In the genomic region with DNA sequence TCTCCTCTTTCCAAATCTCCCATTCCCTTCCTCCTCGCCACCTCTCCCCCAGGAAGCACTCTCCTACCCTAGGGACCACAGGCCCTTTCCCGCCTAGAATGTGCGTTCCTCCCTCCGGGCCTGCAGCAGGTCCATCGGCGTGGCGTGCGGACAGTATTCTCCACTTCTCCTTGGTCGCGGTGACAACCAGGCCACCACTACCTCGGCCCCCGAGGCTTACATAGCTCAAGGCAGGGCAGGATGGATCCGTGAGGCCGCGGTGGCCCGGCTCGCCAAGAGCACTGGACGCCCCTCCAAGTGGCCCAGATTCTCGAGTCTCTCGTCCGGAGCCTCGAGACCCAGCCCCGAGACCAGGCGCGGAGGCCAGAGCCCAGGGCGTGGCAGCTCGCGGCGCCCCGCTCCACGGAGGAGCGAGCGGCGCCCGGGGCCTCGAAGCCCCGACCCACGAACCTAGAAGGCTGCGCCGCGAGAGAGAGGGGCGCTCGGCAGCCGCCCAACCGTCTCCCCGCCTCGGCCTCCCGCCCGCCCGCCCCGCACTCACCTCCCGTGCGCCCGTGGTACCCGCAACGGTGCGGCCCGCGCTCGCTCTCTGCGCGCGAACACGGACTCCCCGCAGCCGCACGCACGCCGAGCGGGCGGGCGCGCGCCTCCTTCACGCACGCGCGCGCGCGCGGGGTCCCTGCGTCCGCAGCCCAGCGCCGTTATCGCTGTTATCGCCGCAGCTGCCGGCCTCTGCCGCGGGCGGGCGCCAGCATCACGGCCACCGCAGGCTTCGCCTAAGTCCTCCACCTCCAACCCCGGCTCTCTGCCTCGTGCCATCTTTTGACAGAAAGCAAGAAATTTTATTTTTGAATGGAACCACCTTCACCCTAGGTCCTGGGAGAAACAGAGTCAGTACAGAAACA, we compare ENCODE assay signal across 7 mouse cellular contexts. TPM values are rescaled to one million over a fixed set of nuclear protein-coding genes. Genes with fewer than 3 reads are reported as not detected.
A peak's percentile ranks its signal among the peaks of the same experiment; 100 is the strongest.
DNase-seq lines count a peak whose midpoint lies in the region; ATAC-seq and TF ChIP-seq lines count a peak whose summit lies in the region.

A gene (minus strand): TSS at position 700 of the 905 bp plus-strand sequence.

- ATAC-seq in hindbrain, embryonic 15.5 days (ENCODE audit: low FRiP score, low read depth): peak; percentile 93

- H3K9me3 ChIP-seq in hindbrain, embryonic 15.5 days: no peaks in the 10 kb centered on the region

- H3K36me3 ChIP-seq in hindbrain, embryonic 15.5 days: peaks cover 4% of the 10 kb centered on the region; the same call in 1 of the 2 replicates

- H3K27ac ChIP-seq in gastrocnemius, adult 2 months: peak within 1 kb of the TSS; percentile 89
- peak within 1 kb of the TSS; percentile 86 for H3K27ac ChIP-seq in hindbrain, embryonic 15.5 days (replicated peaks)
- H3K27ac ChIP-seq in left cerebral cortex, adult 2 months: peak within 1 kb of the TSS; percentile 94

- intact Hi-C loops in gastrocnemius, adult 2 months (cut with DNase I): loop anchor here (10.0 kb wide), 1 partner anchor 126 kb away; a partner anchor contains a TSS
- intact Hi-C loops in left cerebral cortex, adult 2 months (cut with DNase I): loop anchor here (2.0 to 10.0 kb wide), 4 partner anchors 74 to 284 kb away; a partner anchor contains a TSS

- under 1% methylated on average over 74 of the region's 99 CpGs for WGBS in hindbrain, embryonic 15.5 days

- no peaks in the 10 kb centered on the region for H3K27me3 ChIP-seq in hindbrain, embryonic 15.5 days

- H3K4me2 ChIP-seq in hindbrain, embryonic 15.5 days: peak within 1 kb of the TSS; percentile 55

- H3K4me3 ChIP-seq in gastrocnemius, adult 2 months: peak within 1 kb of the TSS; percentile 94
- H3K4me3 ChIP-seq in hindbrain, embryonic 15.5 days: peak within 1 kb of the TSS; percentile 76
- peak within 1 kb of the TSS; percentile 84 for H3K4me3 ChIP-seq in left cerebral cortex, adult 2 months

- TF ChIP-seq CTCF in gastrocnemius, adult 2 months (IDR thresholded peaks at IDR 0.05): peak; percentile 56
- TF ChIP-seq CTCF in left cerebral cortex, adult 2 months (IDR thresholded peaks at IDR 0.05): peak; percentile 41

- peak; percentile 83 for DNase-seq in adrenal gland, adult 2 months
- DNase-seq in cerebellum, postnatal 36 days: peak; percentile 61 to 64
- peak; percentile 78 for DNase-seq in gastrocnemius, adult 2 months
- DNase-seq in left cerebral cortex, adult 2 months (ENCODE audit: extremely low spot score in 1 of 2, low spot score in 2 of 2): peak; percentile 69 to 73
- peak; percentile 71 to 73 for DNase-seq in lung, postnatal 4 days
- peak; percentile 63 to 75 for DNase-seq in right cerebral cortex, adult 2 months (ENCODE audit: low spot score in 2 of 2)

- peaks cover 40% of the 10 kb centered on the region for H3K4me1 ChIP-seq in hindbrain, embryonic 15.5 days (replicated peaks)

- peak within 1 kb of the TSS; percentile 77 for H3K9ac ChIP-seq in hindbrain, embryonic 15.5 days

RNA-seq across cellular contexts. Expression of the gene that starts here (rescaled TPM):
- total RNA-seq in adrenal gland, adult 2 months (2021): 10 to 100 TPM; 10.2 to 14.2 TPM
- polyA plus RNA-seq in adrenal gland, adult 2 months (2012; rRNA removed): 6.0 and 6.4 TPM in 2 replicates
- total RNA-seq in gastrocnemius, adult 2 months (2021): 1 to 10 TPM; 1.5 to 2.0 TPM
- polyA plus RNA-seq in hindbrain, embryonic 15.5 days (2015; fragmentation: Nextera tagmentation; extraction: Ambion mirVana): 102 and 103 TPM in 2 replicates
- 10 to 100 TPM; 49.0 to 58.5 TPM for total RNA-seq in left cerebral cortex, adult 2 months (2021)

Comparison
In these comparisons a context has a peak if more than half of its experiments do, and no peak if none do; other contexts are left out.
1. Peak in every context shown above with its lines: DNase-seq, ATAC-seq, H3K4me3 ChIP-seq and H3K27ac ChIP-seq.
2. RNA of the gene that starts here (polyA plus RNA-seq): 102 to 103 TPM in hindbrain, embryonic 15.5 days; 6.0 to 6.4 TPM in adrenal gland, adult 2 months; every median in the first group is over 10 times any median in the second.